ENCODE assay signal across 28 mouse cellular contexts in the genomic region with DNA sequence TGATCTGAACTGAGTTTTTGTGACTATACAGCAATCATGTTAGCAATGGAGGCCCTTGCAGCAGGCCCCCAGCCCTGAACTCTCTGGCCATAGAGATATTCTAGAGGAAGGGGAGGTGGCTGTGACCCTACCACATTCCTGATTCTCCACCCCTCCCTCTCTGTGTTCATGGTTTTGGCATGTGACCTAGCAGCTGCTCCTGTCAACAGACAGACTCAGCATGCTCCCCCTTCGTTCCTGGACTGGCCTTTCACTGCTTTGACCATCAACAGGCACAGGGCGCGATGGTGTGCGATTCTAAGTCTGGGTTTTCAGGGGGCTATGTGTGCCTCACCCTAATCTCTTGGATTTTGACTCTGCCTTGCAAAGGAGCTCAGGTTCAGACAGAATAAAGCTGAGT.
A peak's percentile ranks its signal among the peaks of the same experiment; 100 is the strongest.
DNase-seq lines count a peak whose midpoint lies in the region; ATAC-seq and TF ChIP-seq lines count a peak whose summit lies in the region.
"Had no signal": no experiment of that assay in that cellular context is flagged by ENCODE, and none has a peak within 500 bp of the region (broad histone marks: within the 10 kb centered on the region; RNA-seq: fewer than 3 reads in every experiment).

No protein-coding gene starts in this region.

- no peak for ATAC-seq in heart, embryonic 12.5 days (ENCODE audit: insufficient number of reproducible peaks, low FRiP score)
- peak; percentile 76 for ATAC-seq in limb, embryonic 14.5 days (ENCODE audit: low FRiP score, low read depth)
- ATAC-seq: hindbrain, embryonic 16.5 days; intestine, embryonic 15.5 days had no signal

- peaks cover 24% of the 10 kb centered on the region for H3K4me1 ChIP-seq in heart, embryonic 12.5 days (replicated peaks)
- 0 out of 2 replicates have a peak, but pooled peaks cover 5% of the 10 kb centered on the region for H3K4me1 ChIP-seq in limb, embryonic 14.5 days (ENCODE audit: control insufficient read depth, insufficient read depth, low read length)
- H3K4me1 ChIP-seq in limb, embryonic 10.5 days, result peaks cover 12% of the 10 kb centered on the region
- H3K4me1 ChIP-seq: intestine, embryonic 15.5 days; stomach, embryonic 15.5 days had no signal

- WGBS in heart, embryonic 12.5 days, result 67% methylated on average over 4 of the region's 4 CpGs
- WGBS in limb, embryonic 14.5 days, result 86% methylated on average over 4 of the region's 4 CpGs
- 87% methylated on average over 4 of the region's 4 CpGs for WGBS in limb, embryonic 10.5 days

- no peak overlapping the region for H3K9ac ChIP-seq in heart, embryonic 12.5 days
- H3K9ac ChIP-seq in limb, embryonic 14.5 days (ENCODE audit: low read depth, low read length, severe bottlenecking), result no peak overlapping the region
- H3K9ac ChIP-seq: intestine, embryonic 15.5 days; liver, embryonic 14.5 days; neural tube, embryonic 13.5 days; stomach, embryonic 15.5 days had no signal

- H3K9me3 ChIP-seq in heart, embryonic 12.5 days (replicated peaks), result 0 out of 2 replicates have a peak, but pooled peaks cover 2% of the 10 kb centered on the region
- no peaks in the 10 kb centered on the region for H3K9me3 ChIP-seq in limb, embryonic 14.5 days (ENCODE audit: control insufficient read depth, low read length)
- no peaks in the 10 kb centered on the region for H3K9me3 ChIP-seq in limb, embryonic 10.5 days (replicated peaks)
- H3K9me3 ChIP-seq: G1E; intestine, embryonic 15.5 days; neural tube, embryonic 13.5 days; stomach, embryonic 15.5 days had no signal

- H3K27ac ChIP-seq in heart, embryonic 12.5 days (ENCODE audit: poor library complexity, severe bottlenecking), result peak overlapping the region; percentile 7
- H3K27ac ChIP-seq in limb, embryonic 14.5 days (replicated peaks; ENCODE audit: low read depth, low read length), result no peak overlapping the region
- H3K27ac ChIP-seq in limb, embryonic 10.5 days, result no peak overlapping the region
- H3K27ac ChIP-seq: intestine, embryonic 15.5 days; liver, embryonic 14.5 days; neural tube, embryonic 13.5 days; stomach, embryonic 15.5 days had no signal

- H3K4me3 ChIP-seq in heart, embryonic 12.5 days, result no peak overlapping the region
- no peak overlapping the region for H3K4me3 ChIP-seq in limb, embryonic 14.5 days (replicated peaks; ENCODE audit: low read length)
- H3K4me3 ChIP-seq in limb, embryonic 10.5 days, result no peak overlapping the region
- no peak overlapping the region for H3K4me3 ChIP-seq in myocyte
- H3K4me3 ChIP-seq: intestine, embryonic 15.5 days; neural tube, embryonic 13.5 days; stomach, embryonic 15.5 days had no signal

- DNase-seq in embryo, embryonic 10 days (ENCODE audit: low spot score), result peak; percentile 60
- DNase-seq in embryo, embryonic 10.5 days (ENCODE audit: low spot score), result no peak
- no peak for DNase-seq in heart, adult 11 months
- DNase-seq in limb, embryonic 14.5 days (ENCODE audit: low spot score), result peak; percentile 38
- DNase-seq in limb, embryonic 10.5 days (ENCODE audit: low spot score), result no peak
- no peak for DNase-seq in layer of hippocampus, postnatal 25 days (ENCODE audit: extremely low spot score in 1 of 2, low spot score in 1 of 2)
- DNase-seq: adrenal gland, adult 8-10 months; cerebellum, adult 11 months; cerebellum, adult 9-10 months; cerebellum, postnatal 36 days; gastrocnemius, postnatal 10 days; kidney, adult 2 months; kidney, postnatal 36 days; layer of hippocampus, postnatal 36 days; left cerebral cortex, postnatal 4 days; liver; lung, adult 2 months; lung, postnatal 10 days; right cerebral cortex, postnatal 14 days had no signal

- TF ChIP-seq POLR2A in limb, embryonic 14.5 days (IDR thresholded peaks at IDR 0.05; ENCODE audit: borderline replicate concordance, extremely low read depth, insufficient read depth, insufficient read length), result no peak
- TF ChIP-seq POLR2A in myocyte (IDR thresholded peaks at IDR 0.05; ENCODE audit: insufficient read length, low read depth), result no peak

- no peak overlapping the region for H3K4me2 ChIP-seq in heart, embryonic 12.5 days
- H3K4me2 ChIP-seq in limb, embryonic 14.5 days (replicated peaks; ENCODE audit: low read depth, low read length, severe bottlenecking), result no peak overlapping the region
- H3K4me2 ChIP-seq in myocyte (ENCODE audit: low read depth), result no peak overlapping the region
- H3K4me2 ChIP-seq: intestine, embryonic 15.5 days; midbrain, embryonic 11.5 days; neural tube, embryonic 13.5 days; stomach, embryonic 15.5 days had no signal

- H3ac ChIP-seq in myocyte (ENCODE audit: control insufficient read depth, insufficient read length), result no peak overlapping the region

- 0 out of 2 replicates have a peak, but pooled peaks cover 3% of the 10 kb centered on the region for H3K36me3 ChIP-seq in heart, embryonic 12.5 days
- H3K36me3 ChIP-seq in limb, embryonic 14.5 days (ENCODE audit: control insufficient read depth, insufficient read depth, low read length), result no peaks in the 10 kb centered on the region
- no peaks in the 10 kb centered on the region for H3K36me3 ChIP-seq in limb, embryonic 10.5 days
- H3K36me3 ChIP-seq in myocyte (ENCODE audit: control insufficient read depth, insufficient read depth), result no peaks in the 10 kb centered on the region
- H3K36me3 ChIP-seq: G1E; intestine, embryonic 15.5 days; neural tube, embryonic 13.5 days; stomach, embryonic 15.5 days had no signal

- H3K79me2 ChIP-seq in myocyte (ENCODE audit: control insufficient read depth, insufficient read depth), result no peaks in the 10 kb centered on the region

- no peaks in the 10 kb centered on the region for H3K27me3 ChIP-seq in heart, embryonic 12.5 days (replicated peaks)
- no peaks in the 10 kb centered on the region for H3K27me3 ChIP-seq in limb, embryonic 14.5 days (ENCODE audit: control insufficient read depth, insufficient read depth, low read length)
- no peaks in the 10 kb centered on the region for H3K27me3 ChIP-seq in limb, embryonic 10.5 days (ENCODE audit: low read depth, poor library complexity, severe bottlenecking)
- no peaks in the 10 kb centered on the region for H3K27me3 ChIP-seq in myocyte (ENCODE audit: control insufficient read depth, insufficient read depth, insufficient read length)
- H3K27me3 ChIP-seq: intestine, embryonic 15.5 days; neural tube, embryonic 13.5 days; stomach, embryonic 15.5 days had no signal

TF ChIP-seq in myocyte, 11 proteins besides CTCF, POLR2A, EP300 and RAD21:
- TF ChIP-seq TCF3 (IDR thresholded peaks at IDR 0.05; ENCODE audit: insufficient read length, low read depth) (peak; percentile 20), REST (IDR thresholded peaks at IDR 0.05; ENCODE audit: insufficient read depth, insufficient read length) (no peak), SRF (IDR thresholded peaks at IDR 0.05; ENCODE audit: control insufficient read depth, insufficient read length, low read depth) (no peak), USF1 (IDR thresholded peaks at IDR 0.05; ENCODE audit: low read depth) (no peak), TCF12 (IDR thresholded peaks at IDR 0.05; ENCODE audit: insufficient read depth, poor library complexity, severe bottlenecking) (no peak), MAX (IDR thresholded peaks at IDR 0.05; ENCODE audit: low read depth) (no peak), CEBPB (IDR thresholded peaks at IDR 0.05; ENCODE audit: insufficient read depth, poor library complexity, severe bottlenecking) (no peak), MYOD1 (IDR thresholded peaks at IDR 0.05; ENCODE audit: control insufficient read depth in 1 of 3, insufficient read length in 2 of 3, low read depth in 2 of 3) (peak in 2 of 3 experiments; percentile 96 to 98), POLR2AphosphoS2 (IDR thresholded peaks at IDR 0.05; ENCODE audit: insufficient read length, low read depth) (no peak), E2F4 (IDR thresholded peaks at IDR 0.05; ENCODE audit: insufficient read depth) (no peak), MYOG (IDR thresholded peaks at IDR 0.05; ENCODE audit: control insufficient read depth in 1 of 3, insufficient read depth in 1 of 3, insufficient read length in 2 of 3, low read depth in 2 of 3) (peak in 1 of 3 experiments; percentile 86)

Comparison
In these comparisons a context has a peak if more than half of its experiments do, and no peak if none do; other contexts are left out.
1. DNase-seq: peak in embryo, embryonic 10 days (single experiment) and limb, embryonic 14.5 days (single experiment); none in embryo, embryonic 10.5 days (single experiment), heart, adult 11 months (single experiment), limb, embryonic 10.5 days (single experiment) and layer of hippocampus, postnatal 25 days (0 of 2).